In genomic region chr4:119191273-119191672, GRCm38 (mm10) we compare ENCODE assay signal across 26 mouse cellular contexts. TPM values are rescaled to one million over a fixed set of nuclear protein-coding genes. Genes with fewer than 3 reads are reported as not detected.
DNase-seq lines count a peak whose midpoint lies in the region; ATAC-seq and TF ChIP-seq lines count a peak whose summit lies in the region.
"Had no signal": no experiment of that assay in that cellular context is flagged by ENCODE, and none has a peak within 500 bp of the region (broad histone marks: within the 10 kb centered on the region; RNA-seq: fewer than 3 reads in every experiment).

No protein-coding gene starts in this region.

- no peaks in the 10 kb centered on the region for H3K36me3 ChIP-seq in heart, embryonic 11.5 days (ENCODE audit: control insufficient read depth, insufficient read depth, low read length)
- peaks cover 25% of the 10 kb centered on the region for H3K36me3 ChIP-seq in G1E (replicated peaks)
- peaks cover 26% of the 10 kb centered on the region for H3K36me3 ChIP-seq in liver, embryonic 14.5 days (replicated peaks; ENCODE audit: control insufficient read depth, insufficient read depth, low read depth)
- H3K36me3 ChIP-seq: embryonic facial prominence, embryonic 12.5 days; heart, embryonic 15.5 days; hindbrain, embryonic 13.5 days had no signal

- no peak for ATAC-seq in heart, embryonic 11.5 days (replicated peaks; ENCODE audit: insufficient number of reproducible peaks, low FRiP score, low TSS enrichment)
- no peak for ATAC-seq in G1E (ENCODE audit: extremely low read depth, insufficient number of reproducible peaks, low FRiP score, poor library complexity, severe bottlenecking)
- ATAC-seq in liver, embryonic 14.5 days (ENCODE audit: insufficient read depth), result no peak
- ATAC-seq: activated CD4-positive, CD25-positive, alpha-beta regulatory T cell, adult 4 months; forebrain, embryonic 13.5 days; forebrain, postnatal 0 days; hindbrain, postnatal 0 days had no signal

- peak overlapping the region; percentile 78 for H3K27ac ChIP-seq in heart, embryonic 11.5 days (ENCODE audit: low read depth, low read length)
- peak overlapping the region; percentile 97 for H3K27ac ChIP-seq in liver, embryonic 14.5 days
- H3K27ac ChIP-seq: embryonic facial prominence, embryonic 12.5 days; forebrain, embryonic 13.5 days; heart, adult 2 months; heart, embryonic 15.5 days; hindbrain, embryonic 13.5 days; hindbrain, postnatal 0 days had no signal

- TF ChIP-seq EP300 in liver, embryonic 14.5 days (IDR thresholded peaks at IDR 0.05; ENCODE audit: low read depth), result no peak

- H3K9ac ChIP-seq in heart, embryonic 11.5 days (ENCODE audit: low read depth, low read length), result no peak overlapping the region
- peak overlapping the region; percentile 97 for H3K9ac ChIP-seq in liver, embryonic 14.5 days (replicated peaks)
- H3K9ac ChIP-seq: embryonic facial prominence, embryonic 12.5 days; forebrain, embryonic 13.5 days; forebrain, postnatal 0 days; heart, embryonic 15.5 days; hindbrain, embryonic 13.5 days had no signal

- no peaks in the 10 kb centered on the region for H3K27me3 ChIP-seq in heart, embryonic 11.5 days (ENCODE audit: control insufficient read depth, insufficient read depth, low read length)
- no peaks in the 10 kb centered on the region for H3K27me3 ChIP-seq in G1E (ENCODE audit: insufficient read depth, low read length)
- H3K27me3 ChIP-seq in liver, embryonic 14.5 days (ENCODE audit: control insufficient read depth, insufficient read depth, low read length), result no peaks in the 10 kb centered on the region
- H3K27me3 ChIP-seq: embryonic facial prominence, embryonic 12.5 days; heart, embryonic 15.5 days; hindbrain, embryonic 13.5 days had no signal

- 73% methylated on average over 3 of the region's 3 CpGs for WGBS in heart, embryonic 11.5 days (ENCODE audit: insufficient replicate concordance)
- 50% methylated on average over 3 of the region's 3 CpGs for WGBS in liver, embryonic 14.5 days (ENCODE audit: insufficient replicate concordance)

- TF ChIP-seq CTCF in G1E (IDR thresholded peaks at IDR 0.05; ENCODE audit: low read depth, low read length), result no peak
- TF ChIP-seq CTCF in liver, embryonic 14.5 days (IDR thresholded peaks at IDR 0.05; ENCODE audit: low read depth), result no peak

- no peak for DNase-seq in heart, postnatal 25 days (ENCODE audit: low spot score)
- DNase-seq in G1E (ENCODE audit: low spot score), result no peak
- DNase-seq in Muller cell, postnatal 12 days (ENCODE audit: inconsistent ontology term), result peak; percentile 26
- no peak for DNase-seq in liver, embryonic 14.5 days (ENCODE audit: low read depth in 3 of 3, low spot score in 3 of 3)
- no peak for DNase-seq in layer of hippocampus, adult 9-10 months (ENCODE audit: low spot score)
- DNase-seq in right cerebral cortex, postnatal 36 days (ENCODE audit: low spot score in 2 of 2), result no peak
- no peak for DNase-seq in T-cell, adult 2 months (ENCODE audit: low spot score)
- DNase-seq: adrenal gland, postnatal 14 days; cerebellum, adult 2 months; cerebellum, postnatal 10 days; forebrain, postnatal 0 days; gastrocnemius, postnatal 14 days; heart, adult 2 months; heart, postnatal 36 days; kidney, adult 11 months had no signal

- intact Hi-C loops in heart, postnatal 25 days (cut with DNase I), result no loop called here

- peaks cover 6% of the 10 kb centered on the region; the same call in 1 of the 2 replicates for H3K4me1 ChIP-seq in heart, embryonic 11.5 days (ENCODE audit: control insufficient read depth, insufficient read depth, low read length)
- H3K4me1 ChIP-seq in G1E (ENCODE audit: insufficient read depth, low read depth, low read length), result peaks cover 71% of the 10 kb centered on the region
- peaks cover 39 to 64% of the 10 kb centered on the region in 2 experiments for H3K4me1 ChIP-seq in liver, embryonic 14.5 days (replicated peaks; ENCODE audit: control insufficient read depth in 2 of 2, insufficient read depth in 2 of 2, low read length in 1 of 2)

- H3K4me3 ChIP-seq in heart, embryonic 11.5 days (ENCODE audit: low read depth, low read length), result no peak overlapping the region
- H3K4me3 ChIP-seq in G1E (ENCODE audit: low read depth, low read length), result peak overlapping the region; percentile 30; the same call in 1 of the 2 replicates
- peak overlapping the region; percentile 56 to 72; a peak in 3 of 4 replicates for H3K4me3 ChIP-seq in liver, embryonic 14.5 days (ENCODE audit: insufficient read depth in 1 of 2, low read depth in 2 of 2, low read length in 2 of 2)
- H3K4me3 ChIP-seq: embryonic facial prominence, embryonic 12.5 days; forebrain, embryonic 13.5 days; heart, adult 2 months; heart, embryonic 15.5 days; hindbrain, embryonic 13.5 days had no signal

- peak overlapping the region; percentile 34 for H3K4me2 ChIP-seq in heart, embryonic 11.5 days
- peak overlapping the region; percentile 79 for H3K4me2 ChIP-seq in liver, embryonic 14.5 days (ENCODE audit: low read depth)
- H3K4me2 ChIP-seq: embryonic facial prominence, embryonic 12.5 days; forebrain, embryonic 13.5 days; heart, embryonic 15.5 days; hindbrain, embryonic 13.5 days had no signal

- no peaks in the 10 kb centered on the region for H3K9me3 ChIP-seq in heart, embryonic 11.5 days (replicated peaks; ENCODE audit: control insufficient read depth, low read length)
- no peaks in the 10 kb centered on the region for H3K9me3 ChIP-seq in G1E (replicated peaks)
- H3K9me3 ChIP-seq in liver, embryonic 14.5 days (ENCODE audit: control insufficient read depth, low read length), result no peaks in the 10 kb centered on the region
- H3K9me3 ChIP-seq: embryonic facial prominence, embryonic 12.5 days; forebrain, embryonic 13.5 days; heart, embryonic 15.5 days; hindbrain, embryonic 13.5 days had no signal

RNA-seq across cellular contexts. Expression of gene Ermap, which starts 1.5 kb away (rescaled TPM):
- 34.7 and 58.1 TPM in 2 replicates for polyA plus RNA-seq in heart, embryonic 11.5 days (2014; fragmentation: Nextera tagmentation; extraction: Ambion mirVana)
- total RNA-seq in heart, postnatal 25 days (2021), result under 1 TPM; 0.05 to 0.25 TPM
- total RNA-seq in G1E (2014; fragmentation: Nextera tagmentation) (249 and 348 TPM in 2 replicates), G1E (2017) (81.1 and 96.0 TPM in 2 replicates)
- 47.4 and 62.9 TPM in 2 replicates for polyA plus RNA-seq in G1E (2012)
- 158 and 191 TPM in 2 replicates for polyA plus RNA-seq in liver, embryonic 14.5 days (2012; rRNA removed)
- polyA plus RNA-seq in liver, embryonic 14.5 days (2014; fragmentation: Nextera tagmentation; extraction: Ambion mirVana), result 300 and 349 TPM in 2 replicates
- total RNA-seq: CH12.LX; gastrocnemius, adult 18-20 months had no signal

RNA-seq across cellular contexts. Expression of gene Svbp, which starts 3.8 kb away (rescaled TPM):
- polyA plus RNA-seq in heart, embryonic 11.5 days (2014; fragmentation: Nextera tagmentation; extraction: Ambion mirVana), result 138 and 143 TPM in 2 replicates
- 10 to 100 TPM; 15.3 to 19.0 TPM for total RNA-seq in heart, postnatal 25 days (2021)
- total RNA-seq in G1E (2014; fragmentation: Nextera tagmentation), result 47.3 and 63.2 TPM in 2 replicates
- total RNA-seq in G1E (2017), result 119 and 190 TPM in 2 replicates
- 515 and 560 TPM in 2 replicates for polyA plus RNA-seq in G1E (2012)
- 38.5 and 51.2 TPM in 2 replicates for polyA plus RNA-seq in liver, embryonic 14.5 days (2012; rRNA removed)
- polyA plus RNA-seq in liver, embryonic 14.5 days (2014; fragmentation: Nextera tagmentation; extraction: Ambion mirVana), result 116 and 123 TPM in 2 replicates

RNA-seq across cellular contexts. Expression of gene Zfp691, which starts 17.3 kb away (rescaled TPM):
- polyA plus RNA-seq in heart, embryonic 11.5 days (2014; fragmentation: Nextera tagmentation; extraction: Ambion mirVana), result 10.9 and 13.7 TPM in 2 replicates
- total RNA-seq in heart, postnatal 25 days (2021), result 10 to 100 TPM; 21.4 to 25.0 TPM
- total RNA-seq in G1E (2014; fragmentation: Nextera tagmentation) (29.7 and 50.3 TPM in 2 replicates), G1E (2017) (6.7 and 7.7 TPM in 2 replicates)
- polyA plus RNA-seq in G1E (2012), result 14.4 and 17.2 TPM in 2 replicates
- polyA plus RNA-seq in liver, embryonic 14.5 days (2012; rRNA removed), result 2.6 and 3.3 TPM in 2 replicates
- 1.5 and 2.3 TPM in 2 replicates for polyA plus RNA-seq in liver, embryonic 14.5 days (2014; fragmentation: Nextera tagmentation; extraction: Ambion mirVana)

RNA-seq across cellular contexts. Expression of gene Tmem269, which starts 26.7 kb away (rescaled TPM):
- polyA plus RNA-seq in heart, embryonic 11.5 days (2014; fragmentation: Nextera tagmentation; extraction: Ambion mirVana), result not detected in 2 replicates
- total RNA-seq in heart, postnatal 25 days (2021), result not detected
- total RNA-seq in G1E (2014; fragmentation: Nextera tagmentation) (not detected in 2 replicates), G1E (2017) (not detected in 2 replicates)
- not detected in 2 replicates for polyA plus RNA-seq in G1E (2012)
- 0.05 TPM in 1 of 2 replicates, not detected in the other for polyA plus RNA-seq in liver, embryonic 14.5 days (2012; rRNA removed)
- not detected in 2 replicates for polyA plus RNA-seq in liver, embryonic 14.5 days (2014; fragmentation: Nextera tagmentation; extraction: Ambion mirVana)
- total RNA-seq: adrenal gland, adult 18-20 months; forebrain, postnatal 0 days; gastrocnemius, adult 18-20 months; gastrocnemius, postnatal 14 days; heart, adult 2 months; heart, postnatal 36 days had no signal
- polyA plus RNA-seq: embryonic facial prominence, embryonic 12.5 days; forebrain, embryonic 13.5 days; intestine, embryonic 14.5 days had no signal

RNA-seq across cellular contexts. Expression of gene AU022252, which starts 41.2 kb away (rescaled TPM):
- 33.2 and 34.7 TPM in 2 replicates for polyA plus RNA-seq in heart, embryonic 11.5 days (2014; fragmentation: Nextera tagmentation; extraction: Ambion mirVana)
- total RNA-seq in heart, postnatal 25 days (2021), result 10 to 100 TPM; 21.5 to 23.5 TPM
- total RNA-seq in G1E (2014; fragmentation: Nextera tagmentation), result 16.2 and 25.9 TPM in 2 replicates
- 13.8 and 14.0 TPM in 2 replicates for total RNA-seq in G1E (2017)
- polyA plus RNA-seq in G1E (2012), result 10.1 and 15.2 TPM in 2 replicates
- polyA plus RNA-seq in liver, embryonic 14.5 days (2012; rRNA removed), result 2.2 and 3.1 TPM in 2 replicates
- 12.7 and 12.8 TPM in 2 replicates for polyA plus RNA-seq in liver, embryonic 14.5 days (2014; fragmentation: Nextera tagmentation; extraction: Ambion mirVana)
